Mouse (Mus musculus): ENCODE measurements at regions not wholly inside any gene's neighbourhood (a gene's known extent, or its start where the extent isn't known, plus 50 kb on each side); places are given as distances from the start of the nearest gene placed in this dataset.

DNA sequence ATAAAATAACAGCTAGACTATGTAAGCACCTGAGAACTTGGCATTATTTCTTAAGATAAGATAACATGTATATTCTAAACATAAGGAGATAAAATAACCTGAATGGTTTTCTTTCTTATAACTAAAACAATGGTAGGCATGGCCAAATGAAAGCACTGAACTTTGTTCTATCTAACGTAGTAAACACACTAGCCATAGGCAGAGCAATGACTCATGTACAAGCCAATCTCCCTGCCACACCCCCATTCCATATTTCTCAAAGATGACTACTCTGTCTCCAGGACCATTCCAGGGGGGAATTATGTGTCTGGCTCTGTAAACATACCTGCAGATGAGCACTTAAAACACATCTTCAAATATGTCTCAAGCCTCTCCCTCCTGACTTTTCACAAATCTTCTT, 80.6 kb upstream of the Slc7a11 start:
- no peak for DNase-seq (ENCODE audit: low spot score)

DNA sequence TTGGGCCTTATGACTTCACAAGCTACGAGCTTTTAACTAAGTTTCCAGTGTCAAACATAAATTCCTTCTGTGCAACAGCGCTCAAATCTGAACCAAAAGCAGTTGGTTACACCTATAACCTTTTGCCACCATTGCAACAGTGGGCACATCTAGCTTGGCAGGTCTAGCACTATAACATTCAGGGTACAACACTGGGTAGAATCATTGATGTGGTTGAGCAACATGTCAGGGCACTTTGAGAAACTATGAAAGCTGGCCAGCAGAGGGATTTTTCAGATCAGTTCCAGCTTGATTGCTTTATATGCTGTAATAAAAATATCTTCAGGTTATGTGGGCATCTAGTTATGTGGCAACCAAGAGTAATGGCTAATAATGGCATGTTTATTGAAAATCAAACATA, 63.8 kb upstream of the Slc7a11 start:
- DNase-seq (ENCODE audit: low spot score): no peak

Measured in T-cell, adult 2 months (primary cell).